Mouse (Mus musculus): ENCODE measurements at regions not wholly inside any gene's neighbourhood (a gene's known extent, or its start where the extent isn't known, plus 50 kb on each side); places are given as distances from the start of the nearest gene placed in this dataset.
"Not testable (repeated sequence)": the region's sequence is repeated elsewhere in the genome, so short reads cannot be mapped to it uniquely, and the experiment has no call there.

DNA sequence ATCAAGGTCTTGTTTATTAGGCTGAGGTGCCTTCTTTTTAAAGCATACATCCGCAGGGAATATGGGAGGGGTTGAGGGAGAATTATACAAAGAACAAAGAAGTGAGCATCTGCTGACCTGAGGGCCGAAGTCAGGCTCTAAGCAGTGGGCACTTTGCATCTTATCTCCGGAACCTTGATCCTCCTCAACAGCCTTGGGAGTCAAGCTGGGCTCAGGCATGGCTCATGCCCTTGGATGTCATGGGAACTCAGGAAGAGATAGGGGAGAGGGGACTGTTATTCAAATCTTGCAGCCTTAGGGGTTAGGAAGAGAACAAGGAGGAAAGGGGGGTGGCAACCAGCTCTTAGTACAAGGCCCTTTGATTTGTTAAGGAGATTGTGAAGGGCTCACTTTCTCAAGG, 248.5 kb downstream of the Gm19965 start:
- not testable (repeated sequence) for DNase-seq (ENCODE audit: low spot score)

DNA sequence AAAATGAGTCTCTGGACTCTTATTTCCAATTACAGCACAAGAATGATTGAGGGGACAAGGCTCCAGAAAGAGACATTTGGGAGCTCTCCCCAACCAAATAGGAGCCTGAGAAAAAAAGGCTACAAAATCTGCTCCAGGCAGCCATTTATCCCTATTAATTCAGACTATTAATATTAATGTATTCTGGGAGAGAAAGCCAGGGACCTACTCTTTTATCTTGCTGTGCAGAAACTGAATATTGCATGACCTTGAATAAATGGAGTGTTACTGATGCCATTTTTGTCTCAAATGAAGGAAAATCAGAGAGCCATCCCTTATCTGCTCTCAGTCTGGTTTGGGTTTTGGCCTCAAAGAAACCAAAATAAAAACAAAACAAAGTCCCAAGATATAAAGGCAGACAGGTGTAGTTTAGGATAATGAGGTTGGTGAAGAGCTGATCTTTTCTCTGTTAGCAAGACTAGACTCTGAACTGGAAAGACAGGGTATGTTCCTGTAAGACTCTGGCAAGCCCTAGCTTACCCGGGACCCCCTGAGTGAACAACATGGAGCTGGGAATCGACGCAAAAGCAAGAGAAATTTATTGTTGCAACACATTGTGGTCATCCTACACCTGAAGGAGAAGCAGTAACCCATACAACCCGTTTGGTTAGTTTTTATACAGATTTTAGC, 264.5 kb downstream of the Gm19965 start:
- DNase-seq (ENCODE audit: low spot score): no peak

DNA sequence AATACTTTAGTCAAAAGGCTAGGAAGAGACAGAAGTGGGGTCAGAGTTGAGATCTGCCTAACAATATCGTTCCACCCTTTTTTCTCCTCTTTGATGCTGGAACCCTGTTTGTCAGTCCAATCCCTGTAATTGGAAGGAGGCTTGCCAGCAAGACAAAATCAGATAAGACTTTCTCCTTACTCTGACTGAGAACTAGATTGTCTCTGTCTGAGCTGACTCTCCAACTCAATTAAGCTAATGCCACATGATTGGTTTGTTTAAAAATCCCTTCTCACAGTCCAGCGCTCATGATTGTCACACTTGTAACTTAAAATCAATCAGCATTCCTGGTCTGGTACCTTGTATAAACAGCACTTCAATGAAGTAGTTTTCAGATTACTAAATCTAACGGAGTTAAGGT, 284.4 kb downstream of the Gm19965 start:
- peak; percentile 11 for DNase-seq (ENCODE audit: low spot score)

DNA sequence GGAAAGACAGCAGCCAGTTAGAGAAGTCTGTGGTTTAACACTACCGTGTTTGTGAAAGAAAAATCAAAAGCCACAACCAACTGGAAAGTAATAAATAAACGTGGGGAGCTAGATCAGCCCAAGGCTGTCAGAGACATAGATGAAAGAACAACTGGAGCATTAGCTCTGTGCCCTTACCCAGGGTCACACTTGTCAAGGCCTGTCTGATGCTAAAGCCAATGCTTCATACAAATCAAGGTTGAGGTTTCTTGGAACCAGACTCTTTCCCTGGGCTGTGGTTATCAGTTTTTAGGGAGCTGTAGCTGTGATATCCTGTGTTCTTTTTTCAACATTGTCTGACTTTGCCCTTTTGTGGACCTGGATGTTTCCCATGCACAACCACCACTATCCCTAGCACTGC, 308.7 kb downstream of the Gm19965 start:
- no peak for DNase-seq (ENCODE audit: low spot score)

DNA sequence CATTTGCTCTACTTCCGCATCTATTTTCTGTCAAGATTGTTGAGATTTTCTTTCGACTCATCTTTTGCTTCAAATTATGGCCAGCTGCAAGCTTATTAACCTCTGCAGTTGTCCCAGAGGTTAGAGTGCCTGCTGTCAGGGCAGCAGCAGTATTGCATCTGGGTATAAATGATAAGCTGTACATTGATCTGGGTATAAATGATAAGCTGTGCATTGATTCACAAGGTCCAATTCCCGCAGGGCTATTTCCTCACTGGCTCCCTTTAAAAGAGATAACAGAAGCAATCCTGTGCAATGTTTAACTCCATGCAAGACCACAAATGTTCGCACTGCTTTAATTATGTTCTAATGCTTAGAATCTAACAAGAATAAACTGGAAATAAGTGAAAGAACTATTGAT, 311.1 kb downstream of the Gm19965 start:
- DNase-seq (ENCODE audit: low spot score): no peak

DNA sequence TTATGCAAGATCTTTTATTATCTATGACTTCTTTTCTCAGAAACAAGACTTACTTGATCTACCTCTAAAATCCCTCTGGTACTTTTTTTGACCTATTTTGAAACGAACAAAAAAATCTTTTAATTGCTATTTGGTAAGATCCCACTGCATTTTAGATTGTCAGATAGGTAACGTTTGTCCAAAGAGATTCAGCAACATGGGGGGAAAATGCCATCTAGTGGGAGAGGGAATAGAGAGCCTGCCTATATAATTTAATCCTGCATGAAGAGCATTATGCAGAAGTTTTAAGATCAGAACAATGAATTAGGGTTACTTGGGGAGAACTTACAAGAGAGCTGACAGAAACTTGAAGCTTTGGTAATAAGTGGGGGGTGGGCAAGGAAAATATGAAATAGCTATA, 320.2 kb downstream of the Gm19965 start:
- DNase-seq (ENCODE audit: low spot score): no peak
